Mouse (Mus musculus) lung, adult 2 months (tissue): ENCODE data around the gene Tmem260.

Experiments
- CTCF ChIP-seq: fragments of 200-500 bp; IDR thresholded peaks from 2 replicates; pipeline ENCODE4 v1.5.1; 2011; ENCODE audit warnings: mild to moderate bottlenecking, low read length, control low read depth; ENCODE audit not compliant: insufficient read depth
- POLR2A ChIP-seq: fragments of 200-500 bp; IDR thresholded peaks from 2 replicates; pipeline ENCODE4 v1.6.1; 2011; ENCODE audit warnings: low read depth, mild to moderate bottlenecking, control low read depth, low read length, borderline replicate concordance; ENCODE audit errors: extremely low read depth

- TF ChIP-seq POLR2A: no peak
- no peak for TF ChIP-seq CTCF
Observed at GRCm38 (mm10) chr14:48418672-48419071, 27.3 kb upstream of the Tmem260 start.
